Mouse (Mus musculus) c-Kit-negative CD71-positive TER-119-positive erythroid progenitor cells, embryonic 14.5 days (primary cell): ENCODE data around the gene Lrrc46.

Source experiments
- DNase-seq: peaks from one replicate; pipeline ENCODE4 v3.0.0-alpha.2; 2013; ENCODE audit warnings: low read depth, low spot score

The Lrrc46 gene

DNA sequence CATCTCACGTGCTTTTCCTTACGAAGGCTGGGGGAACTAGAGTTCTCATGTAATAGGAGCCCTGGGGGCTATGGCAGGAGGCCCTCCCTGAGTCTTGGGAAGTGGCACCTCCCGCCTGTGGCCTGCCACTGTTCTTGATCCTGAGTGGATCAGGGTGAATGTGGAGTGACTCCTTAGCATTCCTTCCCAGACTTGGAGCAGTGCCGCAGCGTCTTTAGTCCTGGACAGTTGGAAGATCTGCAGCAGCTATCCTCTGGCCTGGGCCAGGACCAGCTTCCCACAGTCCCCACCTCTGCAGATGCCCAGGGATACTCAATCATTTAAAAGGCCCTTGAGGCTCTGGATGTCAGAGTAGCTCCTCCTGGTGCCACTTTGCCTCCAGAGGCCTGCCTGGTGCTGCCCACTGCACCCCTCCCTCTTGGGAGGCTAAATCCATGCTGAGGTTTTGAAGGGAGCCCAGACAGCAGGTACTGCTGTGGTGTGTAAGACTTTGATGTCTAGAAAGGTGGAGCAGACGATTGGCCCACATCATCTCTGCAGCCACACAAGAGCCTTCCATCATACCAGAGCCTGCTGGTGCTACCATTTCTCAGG is 8.4 kb upstream of the Lrrc46 start:
- DNase-seq, result no peak

GRCm38 (mm10) chr11:97048090-97048650 is 7.0 kb upstream of the Lrrc46 start:
- no peak for DNase-seq

DNA sequence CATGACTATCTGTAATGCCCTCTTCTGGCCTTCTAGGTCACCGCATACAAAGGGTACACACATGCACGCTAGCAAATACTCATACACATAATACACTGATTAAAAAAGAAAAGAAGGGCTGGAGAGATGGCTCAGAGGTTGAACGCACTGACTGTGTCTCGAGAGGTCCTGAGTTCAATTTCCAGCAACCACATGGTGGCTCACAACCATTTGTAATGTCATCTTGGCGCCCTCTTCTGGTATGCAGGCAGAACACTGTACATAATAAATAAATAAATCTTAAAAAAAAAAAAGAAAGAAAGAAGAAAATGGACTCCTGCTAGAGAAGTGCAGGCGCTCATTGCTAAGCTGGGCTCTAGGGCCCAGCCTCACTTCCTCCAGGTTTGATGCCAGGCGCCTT is 4.7 kb upstream of the Lrrc46 start:
- DNase-seq, result no peak

DNA sequence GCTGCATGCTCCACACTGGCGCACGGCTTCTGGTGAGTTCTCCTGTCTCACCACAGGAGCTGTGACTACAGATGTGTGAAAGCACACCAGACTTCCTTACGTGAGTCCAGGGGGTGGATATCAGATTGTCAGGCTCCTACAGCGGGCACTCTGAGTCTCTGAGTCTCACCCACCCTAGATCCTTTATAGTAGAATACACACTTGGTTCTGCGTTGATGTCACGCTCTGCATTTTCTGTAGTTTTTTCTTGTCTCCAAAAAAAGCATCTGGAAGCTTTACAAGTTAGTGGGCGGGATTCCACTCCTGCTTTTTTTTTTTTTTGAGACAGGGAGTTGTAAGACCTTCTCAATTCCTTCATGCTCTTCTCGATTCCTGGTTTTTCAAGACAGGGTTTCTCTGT is 3.7 kb upstream of the Lrrc46 start:
- DNase-seq, result no peak

- no peak for DNase-seq
Observed at GRCm38 (mm10) chr11:97040301-97041021, 746 bp downstream of the Lrrc46 start.

DNA sequence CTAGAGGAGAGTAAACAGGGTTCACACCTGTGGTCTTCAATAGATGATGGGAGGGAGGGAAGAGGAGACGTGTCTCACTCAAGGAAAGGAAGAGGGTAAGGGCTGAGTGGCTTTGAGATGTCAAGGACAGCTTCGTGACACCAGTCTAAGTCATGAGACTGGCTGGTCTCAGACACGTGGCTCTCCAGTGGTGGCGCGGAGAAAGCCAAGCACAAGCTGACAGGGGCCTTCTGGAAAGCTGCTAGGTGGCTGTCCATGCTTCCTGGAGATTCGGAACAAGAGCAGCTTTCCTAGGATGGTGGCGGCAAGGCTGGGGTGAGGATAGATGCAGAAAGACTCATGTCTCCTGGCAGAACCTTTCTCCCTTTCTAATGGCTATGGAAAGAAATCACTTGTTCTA is 2.3 kb downstream of the Lrrc46 start:
- DNase-seq, result no peak

DNA sequence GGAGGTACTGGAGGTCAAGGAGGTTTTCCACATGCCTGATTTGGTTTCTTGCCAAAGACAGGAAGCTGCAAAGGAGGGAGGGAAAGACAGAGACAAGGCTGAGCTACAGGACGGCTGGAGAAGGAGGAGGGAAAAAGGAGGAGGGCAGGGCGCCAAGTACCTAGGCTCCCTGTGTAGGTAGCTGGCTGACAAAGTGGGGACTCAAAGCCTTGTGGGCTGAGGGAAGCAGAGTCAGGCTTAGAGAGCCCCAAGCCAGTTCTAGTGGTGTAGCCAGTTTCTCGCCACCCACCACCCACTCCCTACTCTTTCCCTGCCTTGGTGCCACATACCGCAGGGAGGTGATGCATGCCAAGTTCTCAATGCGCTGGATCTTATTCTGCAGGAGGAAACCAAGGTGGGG is 5.1 kb downstream of the Lrrc46 start:
- no peak for DNase-seq

DNA sequence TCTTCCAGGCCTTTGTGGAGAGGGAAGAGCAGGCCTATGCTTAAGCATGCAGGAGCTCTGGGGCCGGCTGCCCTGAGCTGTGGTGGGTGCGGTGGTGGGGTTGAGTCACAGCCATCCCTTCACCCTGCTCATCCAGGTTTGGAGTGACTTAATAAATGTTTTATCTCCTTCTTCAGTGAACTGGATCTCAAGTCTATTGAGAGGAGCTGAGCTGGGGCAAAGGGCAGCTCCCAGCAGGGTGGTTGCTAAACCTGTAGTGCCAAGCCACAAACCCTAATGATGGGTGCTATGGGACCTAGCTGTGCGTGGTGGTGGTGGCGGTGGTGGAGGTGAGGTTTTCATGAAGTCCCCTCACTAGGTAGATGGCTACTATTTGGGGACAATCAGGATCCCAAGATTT is 7.4 kb downstream of the Lrrc46 start:
- DNase-seq, result no peak

GRCm38 (mm10) chr11:97032499-97032898 is 8.7 kb downstream of the Lrrc46 start:
- DNase-seq, result no peak

GRCm38 (mm10) chr11:97031977-97032376 is 9.2 kb downstream of the Lrrc46 start:
- DNase-seq, result no peak

DNA sequence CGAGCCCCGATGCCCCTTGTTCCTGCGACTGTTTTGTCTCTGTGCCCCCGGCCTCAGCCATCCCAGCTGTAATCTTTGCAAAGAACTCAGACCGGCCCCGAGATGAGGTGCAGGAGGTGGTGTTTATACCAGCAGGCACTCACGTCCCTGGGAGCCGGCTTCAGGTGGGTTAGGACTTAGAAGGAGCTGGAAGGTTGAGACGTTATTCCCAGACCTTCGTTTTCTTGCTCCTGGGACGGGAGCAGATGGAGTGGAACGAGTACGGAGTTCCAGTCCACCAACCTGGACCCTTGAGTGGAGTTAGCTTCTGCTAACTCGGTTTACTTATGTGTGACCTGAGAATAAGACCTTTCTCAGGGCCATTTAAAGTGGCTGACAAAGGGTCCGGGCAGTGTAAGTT is 10.8 kb downstream of the Lrrc46 start:
- no peak for DNase-seq

DNA sequence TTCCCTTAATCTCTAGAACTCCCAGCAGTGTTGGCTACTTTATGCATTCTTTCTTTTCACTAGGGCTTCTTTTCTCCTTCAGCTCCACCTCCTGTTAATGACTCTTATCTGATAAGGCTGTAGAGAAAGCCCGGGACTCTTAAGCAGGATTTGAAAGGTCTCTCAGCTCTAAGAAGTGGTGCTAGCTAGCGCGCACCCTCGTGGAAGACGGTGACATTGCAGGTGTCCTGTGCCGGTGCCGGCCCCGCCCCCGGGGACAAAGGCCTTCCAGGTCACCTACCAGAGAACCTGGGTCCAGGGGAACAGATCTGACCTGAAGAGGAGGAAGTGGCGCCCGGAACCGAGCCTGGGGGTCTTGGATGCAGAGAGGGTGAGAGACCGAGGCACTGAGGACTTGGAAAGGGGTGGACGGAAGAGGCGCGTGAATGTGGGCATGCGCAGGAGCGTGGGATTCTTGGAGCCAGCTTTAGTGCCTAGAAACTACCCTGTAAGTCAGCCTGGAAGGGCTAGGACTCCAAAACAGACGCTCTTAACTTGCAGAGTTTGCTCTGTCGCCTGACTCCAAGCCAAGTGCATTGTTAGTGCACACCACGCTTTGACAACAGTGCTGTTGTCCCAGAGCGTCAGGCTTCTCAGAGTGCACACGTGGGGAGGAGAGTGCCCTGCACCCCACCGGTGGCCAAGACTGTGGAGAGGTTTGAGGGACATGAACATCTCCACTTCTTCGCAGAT is 11.4 kb downstream of the Lrrc46 start, which contains the start of gene Scrn2:
Scrn2 (plus strand) TSS at position 253 of the 732 bp plus-strand sequence.
- DNase-seq, result peak; percentile 73

DNA sequence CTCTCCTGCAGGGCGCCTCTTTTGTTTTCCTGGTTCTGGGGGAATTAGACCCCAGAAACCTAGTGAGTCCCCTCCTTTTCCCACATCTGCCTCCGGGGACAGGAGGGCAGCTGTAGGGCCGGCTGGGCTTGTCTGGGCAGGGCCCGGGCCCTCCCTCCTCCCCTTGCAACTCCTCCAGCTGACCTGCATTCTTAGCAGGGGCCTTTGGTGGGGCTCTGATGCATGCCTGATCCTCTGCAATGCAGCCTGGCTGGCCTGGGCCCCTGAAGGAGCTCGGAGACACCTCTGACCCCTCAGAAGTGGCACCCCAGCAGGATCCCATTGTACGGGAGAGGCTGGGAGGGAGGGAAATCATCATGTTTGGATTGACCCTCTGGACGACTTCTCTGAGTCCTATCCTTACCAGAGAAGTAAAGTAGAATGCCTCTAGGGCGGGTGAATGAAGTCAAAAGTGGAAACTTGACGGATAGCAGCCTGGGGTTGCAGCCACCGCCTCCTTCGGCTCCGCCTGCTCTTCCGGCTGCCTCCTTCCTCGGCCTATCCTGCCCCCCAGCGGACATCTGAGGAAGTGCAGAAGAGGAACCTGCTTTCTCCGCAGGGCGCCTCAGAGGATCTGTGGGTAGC is 15.4 kb downstream of the Lrrc46 start:
- peak; percentile 63 for DNase-seq

DNA sequence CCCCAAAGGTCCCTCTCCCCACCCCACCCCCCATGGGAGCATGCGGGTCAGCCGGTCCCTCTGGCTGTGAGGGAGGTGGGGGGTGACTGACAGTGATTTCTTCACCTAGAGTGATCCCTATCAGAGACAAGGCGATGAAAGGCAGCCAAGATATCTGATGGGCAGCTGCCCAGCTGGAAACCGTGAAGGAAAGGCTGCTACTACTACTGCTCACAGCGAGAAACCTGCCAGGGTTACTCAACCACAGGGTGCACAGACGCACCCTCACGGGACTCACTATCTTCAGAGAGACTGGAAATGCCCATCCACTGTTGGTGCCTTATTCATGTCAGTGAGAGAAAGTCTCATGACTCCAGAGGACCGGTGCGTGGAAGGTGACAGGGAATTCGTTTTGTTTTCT is 16.2 kb downstream of the Lrrc46 start:
- DNase-seq, result no peak

GRCm38 (mm10) chr11:97021873-97022484 is 19.2 kb downstream of the Lrrc46 start:
- DNase-seq, result no peak

GRCm38 (mm10) chr11:97021121-97021765 is 20.0 kb downstream of the Lrrc46 start:
- no peak for DNase-seq

- DNase-seq, result no peak
Observed at GRCm38 (mm10) chr11:97019345-97019708, 21.9 kb downstream of the Lrrc46 start.

DNA sequence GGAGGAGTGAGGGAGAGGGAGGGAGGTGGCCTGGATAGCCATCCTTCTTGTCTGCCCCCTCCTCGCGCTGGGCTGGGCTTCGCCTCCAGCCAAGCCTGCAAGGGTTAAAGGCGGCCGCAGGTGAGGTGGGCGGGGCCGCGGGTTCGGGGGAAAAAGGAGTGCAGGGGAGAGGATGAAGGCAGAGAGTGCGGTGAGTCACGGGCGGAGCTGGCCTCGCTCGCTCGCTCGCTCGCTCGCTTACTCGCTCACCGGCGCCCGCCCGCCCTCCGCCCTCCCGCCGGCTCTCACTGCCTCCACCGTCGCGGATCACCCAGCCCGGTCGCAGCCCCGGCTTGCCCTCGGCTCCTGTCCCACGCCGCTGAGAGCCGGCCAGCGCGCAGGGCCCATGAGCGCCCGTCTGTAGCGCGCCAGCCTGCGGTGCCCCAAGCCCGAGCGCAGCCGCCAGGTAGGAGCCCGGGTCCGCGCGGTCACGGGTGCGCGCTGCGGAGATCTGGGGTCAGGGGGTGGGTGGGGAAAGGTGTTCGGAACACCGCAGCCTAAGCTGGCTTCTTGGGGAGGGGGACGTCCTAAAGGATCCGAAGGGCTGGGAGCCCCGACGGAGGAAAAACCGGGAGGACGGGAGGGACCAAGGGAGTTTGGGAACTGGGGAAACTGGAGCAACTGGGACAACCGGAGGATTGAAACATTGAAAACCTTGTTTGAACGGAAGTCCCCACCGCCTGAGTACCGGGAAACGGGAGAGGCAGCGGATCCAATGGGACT is 22.4 kb downstream of the Lrrc46 start:
- no peak for DNase-seq

DNA sequence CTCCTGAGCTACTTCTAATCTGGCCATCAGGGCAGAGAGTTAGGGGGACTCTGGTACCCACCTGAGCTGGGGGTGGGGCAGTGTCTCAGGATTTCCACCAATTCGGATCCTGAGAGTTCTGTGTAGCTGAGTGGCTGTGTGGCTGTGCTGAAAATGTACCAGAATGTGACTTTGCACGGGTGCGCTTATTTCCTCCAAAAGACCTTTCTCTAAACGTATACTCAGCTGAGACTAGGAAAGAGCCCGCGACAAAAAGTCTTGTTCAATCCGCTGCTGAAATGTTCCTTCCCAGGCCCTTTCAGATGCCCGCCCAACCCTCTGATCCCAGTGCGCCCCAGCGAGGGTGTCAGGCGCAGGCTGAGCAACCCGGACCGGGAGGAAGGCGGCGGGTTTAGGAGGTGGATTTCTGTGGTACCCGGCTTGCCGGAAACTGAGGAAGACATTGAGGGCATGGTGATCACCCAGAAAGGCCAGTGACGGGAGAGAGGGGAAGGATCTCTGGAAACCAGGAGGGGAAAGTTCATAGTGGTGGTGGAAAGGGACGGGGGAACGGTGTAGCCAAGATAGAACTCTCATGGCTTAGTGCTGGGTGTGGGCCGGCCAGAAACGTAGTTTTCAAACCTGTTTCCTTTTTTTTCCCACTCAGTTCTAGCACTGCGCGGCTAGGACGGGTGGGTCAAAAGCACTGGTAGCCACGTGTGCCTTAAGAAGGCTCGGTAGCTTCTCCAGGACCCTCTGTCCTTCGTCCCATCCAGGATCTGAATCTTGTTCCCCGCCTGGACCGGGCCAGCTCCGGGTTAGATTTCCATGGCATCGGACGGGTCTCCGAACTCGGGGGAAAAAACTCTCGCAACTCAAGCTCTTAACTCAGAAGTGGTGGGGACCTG is 23.3 kb downstream of the Lrrc46 start:
- DNase-seq, result no peak
